Mouse (Mus musculus) forebrain, embryonic 13.5 days (tissue): ENCODE data around the gene Ndufb4. TPM values are rescaled to one million over a fixed set of nuclear protein-coding genes. Genes with fewer than 3 reads are reported as not detected.

Source experiments
- ATAC-seq: fragments of 200-750 bp; cut with Nextera tagmentation; 2 replicates; pipeline ENCODE4 v1.8.0; 2017
- H3K27ac ChIP-seq: fragments of 300-500 bp; sonication (generic); 2 replicates; pipeline ENCODE4 v1.5.1; 2015; ENCODE audit warnings: inconsistent platforms, mild to moderate bottlenecking, moderate library complexity
- H3K27me3 ChIP-seq: fragments of 300-500 bp; sonication (generic); 2 replicates; pipeline ENCODE4 v1.6.1; 2015; ENCODE audit warnings: mild to moderate bottlenecking, inconsistent platforms
- H3K36me3 ChIP-seq: fragments of 300-500 bp; sonication (generic); 2 replicates; pipeline ENCODE4 v1.6.1; 2015; ENCODE audit warnings: mild to moderate bottlenecking, inconsistent platforms; ENCODE audit not compliant: poor library complexity, severe bottlenecking
- H3K4me1 ChIP-seq: fragments of 300-500 bp; sonication (generic); 2 replicates; pipeline ENCODE4 v1.6.1; 2015; ENCODE audit warnings: inconsistent platforms
- H3K4me2 ChIP-seq: fragments of 300-500 bp; sonication (generic); 2 replicates; pipeline ENCODE4 v1.6.1; 2015; ENCODE audit warnings: inconsistent platforms, mild to moderate bottlenecking, moderate library complexity
- H3K4me3 ChIP-seq: fragments of 300-500 bp; sonication (generic); 2 replicates; pipeline ENCODE4 v1.5.1; 2015; ENCODE audit warnings: mild to moderate bottlenecking, inconsistent platforms
- H3K9ac ChIP-seq: fragments of 300-500 bp; sonication (generic); 2 replicates; pipeline ENCODE4 v1.6.1; 2015; ENCODE audit warnings: mild to moderate bottlenecking, inconsistent platforms
- H3K9me3 ChIP-seq: fragments of 300-500 bp; sonication (generic); replicated peaks from 2 replicates; pipeline ENCODE4 v1.6.1; 2016; ENCODE audit warnings: inconsistent platforms
- WGBS: fragments of 180-500 bp; shearing (Covaris S2); methylation state at CpG from one replicate; pipeline ENCODE4 v1.1.7; 2015; 5-methylcytosine and 5-hydroxymethylcytosine counted together
- polyA plus RNA-seq: library from polyadenylated mRNA; unstranded; fragments of >200 nt; fragmentation: Nextera tagmentation; extraction: Ambion mirVana; gene quantifications from 2 replicates; pipeline ENCODE4 v1.2.1, GENCODE M21; 2015

Ndufb4 gene
- polyA plus RNA-seq, 1 experiment from 2014 or later: 75.9 TPM

DNA sequence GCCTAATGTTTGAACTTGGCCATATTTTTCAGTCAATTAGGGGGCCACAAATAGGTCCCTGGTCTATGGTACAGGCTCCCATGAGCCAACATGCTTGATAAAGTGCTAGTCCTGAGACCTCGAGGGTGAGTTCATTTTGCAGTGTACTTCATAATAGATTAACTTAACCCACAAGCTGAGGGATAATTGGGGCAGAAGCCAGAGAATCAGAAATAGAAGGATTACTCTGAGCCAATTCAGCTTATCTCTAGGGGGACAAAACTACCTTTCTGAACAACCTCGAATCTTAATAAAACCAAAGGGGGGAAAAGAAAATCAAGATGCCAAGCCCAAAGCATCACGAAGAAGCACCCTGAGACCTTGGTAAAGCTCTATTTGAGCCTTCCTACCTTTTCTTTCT, 31.9 kb downstream of the Ndufb4 start:
- H3K27me3 ChIP-seq: no peaks in the 10 kb centered on the region
- H3K4me3 ChIP-seq: no peak overlapping the region
- H3K9me3 ChIP-seq: no peaks in the 10 kb centered on the region
- WGBS: 47% methylated on average over 3 of the region's 3 CpGs
- H3K27ac ChIP-seq: no peak overlapping the region
- no peak overlapping the region for H3K4me2 ChIP-seq
- ATAC-seq: no peak
- H3K9ac ChIP-seq: no peak overlapping the region
- no peaks in the 10 kb centered on the region for H3K36me3 ChIP-seq
- peaks cover 9% of the 10 kb centered on the region; the same call in 1 of the 2 replicates for H3K4me1 ChIP-seq

DNA sequence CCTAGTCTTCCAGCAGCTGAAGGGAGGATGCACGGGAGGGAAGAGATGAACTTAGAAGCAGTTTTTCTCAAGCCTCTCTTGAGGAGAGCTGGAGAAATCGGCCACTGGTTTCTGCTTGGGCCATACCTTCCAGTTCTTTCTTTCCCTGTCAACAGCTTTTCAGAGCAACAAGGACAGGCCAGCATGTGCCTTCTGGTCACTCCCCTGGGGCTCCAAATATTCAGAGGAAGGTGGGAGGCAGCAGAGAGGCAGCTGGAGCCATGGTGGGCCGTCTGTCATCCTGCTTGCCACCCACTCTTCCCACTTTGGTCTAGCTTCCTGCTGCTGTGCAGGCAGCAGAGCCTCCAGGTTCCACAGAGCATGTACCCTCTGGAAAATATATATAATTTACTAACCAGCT, 36.6 kb downstream of the Ndufb4 start:
- no peak overlapping the region for H3K4me2 ChIP-seq
- H3K27me3 ChIP-seq: no peaks in the 10 kb centered on the region
- H3K36me3 ChIP-seq: no peaks in the 10 kb centered on the region
- H3K9me3 ChIP-seq: no peaks in the 10 kb centered on the region
- H3K4me3 ChIP-seq: no peak overlapping the region
- no peak overlapping the region for H3K9ac ChIP-seq
- ATAC-seq: peak; percentile 66
- H3K27ac ChIP-seq: no peak overlapping the region
- WGBS: 38% methylated on average over 3 of the region's 3 CpGs
- H3K4me1 ChIP-seq: peaks cover 10% of the 10 kb centered on the region; the same call in 1 of the 2 replicates

DNA sequence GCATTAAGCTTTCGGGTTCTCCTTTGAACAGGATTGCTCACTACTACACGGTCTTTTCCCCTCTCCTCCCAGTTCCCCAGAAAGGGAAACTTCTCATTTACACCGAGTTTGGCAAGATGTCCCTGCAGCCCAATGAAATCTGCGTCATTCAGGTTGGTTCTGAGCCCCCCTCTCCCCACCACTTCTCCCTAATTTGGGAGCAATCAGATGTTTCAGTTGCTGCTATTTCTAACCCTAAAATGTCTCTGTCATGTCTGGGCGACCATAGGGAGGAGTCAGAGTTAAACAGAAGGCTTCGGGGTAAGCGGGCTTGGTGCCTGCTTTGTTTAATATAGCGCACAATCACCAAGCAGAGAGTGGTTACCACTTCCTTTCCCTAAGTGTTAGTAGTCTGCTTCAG, 38.1 kb downstream of the Ndufb4 start:
- Histone ChIP-seq H3K9ac (no peak overlapping the region), H3K4me1 (peaks cover 10% of the 10 kb centered on the region; the same call in 1 of the 2 replicates), H3K4me2 (no peak overlapping the region), H3K9me3 (no peaks in the 10 kb centered on the region), H3K4me3 (no peak overlapping the region), H3K27ac (no peak overlapping the region), H3K27me3 (no peaks in the 10 kb centered on the region), H3K36me3 (no peaks in the 10 kb centered on the region)
- no peak for ATAC-seq
- WGBS: 84% methylated on average over 8 of the region's 8 CpGs

GRCm38 (mm10) chr16:37615429-37615828, 38.8 kb downstream of the Ndufb4 start:
- H3K4me2 ChIP-seq: no peak overlapping the region
- no peaks in the 10 kb centered on the region for H3K9me3 ChIP-seq
- no peak overlapping the region for H3K4me3 ChIP-seq
- no peak overlapping the region for H3K27ac ChIP-seq
- H3K4me1 ChIP-seq: peaks cover 10% of the 10 kb centered on the region; the same call in 1 of the 2 replicates
- ATAC-seq: no peak
- H3K27me3 ChIP-seq: no peaks in the 10 kb centered on the region
- WGBS: 86% methylated on average over 8 of the region's 8 CpGs
- no peaks in the 10 kb centered on the region for H3K36me3 ChIP-seq
- H3K9ac ChIP-seq: no peak overlapping the region

- Histone ChIP-seq H3K27ac (no peak overlapping the region), H3K4me3 (no peak overlapping the region), H3K9ac (no peak overlapping the region), H3K9me3 (no peaks in the 10 kb centered on the region), H3K36me3 (no peaks in the 10 kb centered on the region), H3K27me3 (no peaks in the 10 kb centered on the region), H3K4me1 (peaks cover 10% of the 10 kb centered on the region; the same call in 1 of the 2 replicates), H3K4me2 (no peak overlapping the region)
- 93% methylated on average over 9 of the region's 9 CpGs for WGBS
- ATAC-seq: no peak
Measured at GRCm38 (mm10) chr16:37614540-37614939, 39.7 kb downstream of the Ndufb4 start.

GRCm38 (mm10) chr16:37612013-37612412, 42.2 kb downstream of the Ndufb4 start:
- Histone ChIP-seq H3K4me2 (no peak overlapping the region), H3K9ac (no peak overlapping the region), H3K4me1 (no peaks in the 10 kb centered on the region), H3K4me3 (no peak overlapping the region), H3K9me3 (no peaks in the 10 kb centered on the region), H3K27me3 (no peaks in the 10 kb centered on the region), H3K27ac (no peak overlapping the region), H3K36me3 (no peaks in the 10 kb centered on the region)
- 89% methylated on average over 5 of the region's 5 CpGs for WGBS
- no peak for ATAC-seq

DNA sequence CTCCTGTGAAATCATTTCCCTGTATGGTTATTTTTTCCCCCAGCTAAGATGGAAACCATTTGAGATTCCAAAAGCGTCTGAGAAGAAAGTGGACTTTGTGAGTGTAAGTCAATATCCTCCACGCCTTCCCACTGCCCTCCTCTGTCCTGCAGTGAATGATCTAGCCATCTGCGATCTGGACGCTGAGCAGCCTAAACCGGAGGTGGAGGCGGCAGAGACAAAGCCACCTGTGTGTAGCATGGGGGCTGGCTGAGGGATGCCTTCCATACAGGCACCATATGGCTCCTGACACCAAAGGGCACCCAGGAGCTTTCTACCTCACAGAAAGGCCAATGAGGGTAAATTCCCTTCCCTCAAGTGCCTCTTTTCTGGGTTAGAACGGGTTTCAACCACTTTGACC, 43.2 kb downstream of the Ndufb4 start:
- no peak for ATAC-seq
- Histone ChIP-seq H3K27ac (no peak overlapping the region), H3K9me3 (no peaks in the 10 kb centered on the region), H3K4me3 (no peak overlapping the region), H3K4me2 (no peak overlapping the region), H3K4me1 (no peaks in the 10 kb centered on the region), H3K36me3 (no peaks in the 10 kb centered on the region), H3K9ac (no peak overlapping the region), H3K27me3 (no peaks in the 10 kb centered on the region)
- WGBS: 83% methylated on average over 7 of the region's 7 CpGs

DNA sequence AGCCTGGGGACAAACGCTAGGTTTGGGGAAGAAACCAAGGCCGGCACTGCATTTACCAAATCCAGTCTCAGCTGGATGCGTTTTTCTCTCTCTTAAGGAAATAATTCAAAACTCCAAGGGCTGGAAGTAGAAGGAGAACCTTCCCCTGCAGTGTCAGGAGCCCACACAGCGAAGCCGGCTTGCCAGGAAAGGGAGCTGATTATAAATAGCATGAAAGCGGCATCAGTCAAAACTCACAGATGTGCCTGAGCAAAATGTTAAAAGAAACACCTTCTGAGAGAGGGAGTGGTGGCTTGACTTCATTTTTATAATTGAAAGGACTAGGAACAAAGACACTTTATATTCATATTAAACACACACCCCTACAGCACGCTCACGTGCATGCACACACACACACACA, 43.9 kb downstream of the Ndufb4 start:
- H3K4me2 ChIP-seq: no peak overlapping the region
- WGBS: 80% methylated on average over 8 of the region's 8 CpGs
- H3K4me1 ChIP-seq: no peaks in the 10 kb centered on the region
- no peak overlapping the region for H3K9ac ChIP-seq
- H3K4me3 ChIP-seq: no peak overlapping the region
- H3K36me3 ChIP-seq: no peaks in the 10 kb centered on the region
- no peak overlapping the region for H3K27ac ChIP-seq
- no peak for ATAC-seq
- H3K9me3 ChIP-seq: no peaks in the 10 kb centered on the region
- no peaks in the 10 kb centered on the region for H3K27me3 ChIP-seq

DNA sequence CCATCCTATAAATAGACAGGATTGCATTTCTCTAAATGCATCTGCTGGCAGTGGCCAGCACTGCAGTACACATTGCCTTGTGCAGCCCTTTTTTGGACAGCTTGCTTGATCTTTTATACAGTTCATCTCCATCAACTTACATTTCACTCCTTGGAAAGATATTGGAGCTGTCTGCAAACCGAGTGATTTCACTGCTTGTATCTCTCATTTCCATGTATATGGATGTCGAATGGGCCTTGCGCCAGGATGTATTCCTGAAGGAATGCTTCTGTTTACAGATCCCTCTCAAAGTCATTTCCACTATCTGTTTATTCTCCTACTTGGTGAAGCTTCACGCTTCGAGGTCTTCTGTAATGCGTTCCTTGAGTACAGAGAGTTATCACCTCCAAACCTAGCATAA, 50.0 kb downstream of the Ndufb4 start:
- WGBS: 92% methylated on average over 6 of the region's 6 CpGs
- Histone ChIP-seq H3K4me3 (no peak overlapping the region), H3K36me3 (no peaks in the 10 kb centered on the region), H3K9ac (no peak overlapping the region), H3K4me2 (no peak overlapping the region), H3K27me3 (no peaks in the 10 kb centered on the region), H3K27ac (no peak overlapping the region), H3K4me1 (no peaks in the 10 kb centered on the region), H3K9me3 (no peaks in the 10 kb centered on the region)
- ATAC-seq: no peak

DNA sequence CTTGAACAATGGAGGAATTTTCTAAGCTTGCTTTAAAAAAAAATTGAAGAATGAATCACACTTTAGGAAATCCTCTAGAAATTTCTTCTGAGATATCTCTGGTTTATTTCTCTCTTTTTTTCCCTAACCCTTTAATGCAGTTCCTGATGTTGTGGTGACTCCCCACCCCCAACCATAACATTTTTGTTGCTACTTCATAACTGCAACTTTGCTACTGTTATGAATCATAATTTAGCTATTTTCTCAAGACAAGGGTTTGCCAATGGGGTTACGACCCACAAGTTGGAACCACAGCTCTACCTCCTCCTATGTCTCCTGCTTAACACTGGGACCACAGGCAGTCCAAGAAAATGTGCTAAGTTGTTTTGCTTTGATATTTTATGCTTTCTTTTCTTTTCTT, 50.8 kb downstream of the Ndufb4 start:
- Histone ChIP-seq H3K9ac (no peak overlapping the region), H3K27me3 (no peaks in the 10 kb centered on the region), H3K27ac (no peak overlapping the region), H3K4me3 (no peak overlapping the region), H3K36me3 (no peaks in the 10 kb centered on the region), H3K4me2 (no peak overlapping the region), H3K4me1 (no peaks in the 10 kb centered on the region), H3K9me3 (no peaks in the 10 kb centered on the region)
- ATAC-seq: no peak
- WGBS: 100% methylated on average over 1 of the region's 1 CpGs

- Histone ChIP-seq H3K27me3 (no peaks in the 10 kb centered on the region), H3K4me2 (no peak overlapping the region), H3K36me3 (no peaks in the 10 kb centered on the region), H3K27ac (no peak overlapping the region), H3K9me3 (no peaks in the 10 kb centered on the region), H3K4me3 (no peak overlapping the region), H3K9ac (no peak overlapping the region), H3K4me1 (no peaks in the 10 kb centered on the region)
- ATAC-seq: no peak
- 76% methylated on average over 3 of the region's 3 CpGs for WGBS
Measured at GRCm38 (mm10) chr16:37599326-37599725, 54.9 kb downstream of the Ndufb4 start.

DNA sequence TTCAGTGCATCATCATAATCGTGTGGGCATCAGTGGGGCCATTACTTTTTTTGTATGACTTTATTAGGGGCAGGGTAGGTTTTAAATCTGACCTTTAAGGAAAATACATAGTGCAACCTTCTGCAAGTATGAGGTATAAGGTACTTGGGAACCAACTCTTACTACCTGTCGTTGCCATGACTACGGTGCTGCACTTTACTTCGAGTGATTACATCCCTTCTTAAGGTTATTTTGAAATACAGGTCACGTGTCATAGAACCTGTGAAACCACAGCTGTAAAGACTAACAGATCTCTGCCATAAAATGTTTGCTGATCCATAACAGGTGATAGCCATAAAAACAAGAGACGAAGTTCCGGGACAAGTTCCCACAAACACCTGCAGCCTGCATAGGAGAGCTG, 55.8 kb downstream of the Ndufb4 start:
- WGBS: 92% methylated on average over 7 of the region's 7 CpGs
- no peak for ATAC-seq
- no peaks in the 10 kb centered on the region for H3K4me1 ChIP-seq
- no peak overlapping the region for H3K27ac ChIP-seq
- H3K4me3 ChIP-seq: no peak overlapping the region
- H3K36me3 ChIP-seq: no peaks in the 10 kb centered on the region
- no peak overlapping the region for H3K9ac ChIP-seq
- no peaks in the 10 kb centered on the region for H3K9me3 ChIP-seq
- no peaks in the 10 kb centered on the region for H3K27me3 ChIP-seq
- H3K4me2 ChIP-seq: no peak overlapping the region

DNA sequence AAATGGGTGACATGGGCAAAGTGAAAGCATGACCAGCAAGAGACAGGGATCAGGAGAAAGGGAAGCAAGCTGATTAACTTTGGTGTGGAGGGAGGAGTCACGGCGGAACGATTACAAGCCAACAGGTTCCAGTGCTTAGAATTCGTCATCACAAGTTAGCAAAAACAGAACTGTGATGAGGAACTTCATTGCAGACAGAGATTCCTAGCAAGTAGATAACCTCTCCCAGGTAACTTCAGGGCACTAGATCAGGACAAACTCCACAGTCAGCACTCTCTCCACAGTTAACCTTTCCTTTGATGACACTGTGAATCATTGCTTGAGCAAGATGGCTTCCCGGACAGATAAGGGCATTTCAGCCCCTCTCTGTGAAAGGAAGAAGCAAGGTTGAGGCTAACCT, 56.8 kb downstream of the Ndufb4 start:
- H3K27ac ChIP-seq: no peak overlapping the region
- WGBS: 78% methylated on average over 5 of the region's 5 CpGs
- ATAC-seq: no peak
- no peak overlapping the region for H3K4me3 ChIP-seq
- no peaks in the 10 kb centered on the region for H3K4me1 ChIP-seq
- H3K4me2 ChIP-seq: no peak overlapping the region
- no peak overlapping the region for H3K9ac ChIP-seq
- no peaks in the 10 kb centered on the region for H3K36me3 ChIP-seq
- no peaks in the 10 kb centered on the region for H3K27me3 ChIP-seq
- no peaks in the 10 kb centered on the region for H3K9me3 ChIP-seq
